Comparison of ENCODE assay signal across 8 mouse cellular contexts in the genomic region with DNA sequence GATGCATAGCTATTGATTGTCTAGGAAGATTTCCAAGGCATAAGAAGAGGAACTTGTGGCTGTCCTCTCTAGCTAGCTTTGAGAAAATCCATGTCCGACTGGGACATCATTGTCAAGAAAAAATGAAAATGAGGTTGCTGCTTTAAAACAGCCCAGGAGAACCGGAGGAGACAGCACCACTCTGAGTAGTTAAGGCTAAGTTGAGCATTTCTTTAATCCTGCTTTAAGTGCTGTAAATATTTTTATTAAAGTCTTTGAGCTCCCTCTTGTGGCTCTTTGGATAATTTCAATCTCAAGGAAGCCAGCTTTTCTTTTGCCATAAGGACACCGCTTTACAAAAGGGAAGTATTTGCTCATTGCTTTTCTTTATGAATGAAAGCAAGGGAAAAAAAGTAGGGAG.
DNase-seq lines count a peak whose midpoint lies in the region; ATAC-seq and TF ChIP-seq lines count a peak whose summit lies in the region.

No protein-coding gene starts in this region.

- TF ChIP-seq CTCF in gastrocnemius, adult 2 months (IDR thresholded peaks at IDR 0.05) = peak; percentile 73

- DNase-seq in gastrocnemius, adult 2 months = no peak
- DNase-seq in gastrocnemius, postnatal 36 days = no peak
- peak; percentile 23 for DNase-seq in ovary, postnatal 14 days (ENCODE audit: low spot score)
- DNase-seq in ovary, postnatal 10 days (ENCODE audit: low spot score) = no peak
- DNase-seq in embryo, embryonic 9.5 days (ENCODE audit: extremely low spot score) = peak; percentile 55
- no peak for DNase-seq in right cerebral cortex, postnatal 25 days
- DNase-seq in ovary, postnatal 36 days (ENCODE audit: low spot score) = no peak

- no peak overlapping the region for H3K27ac ChIP-seq in gastrocnemius, adult 2 months

- intact Hi-C loops in gastrocnemius, adult 2 months (cut with DNase I) = loop anchor here (1.0 kb wide), 1 partner anchor 243 kb away; no protein-coding TSS in a partner anchor
- intact Hi-C loops in gastrocnemius, postnatal 36 days (cut with DNase I) = loop anchor here (2.0 kb wide), 1 partner anchor 242 kb away; no protein-coding TSS in a partner anchor

- H3K4me3 ChIP-seq in gastrocnemius, adult 2 months = no peak overlapping the region

- peak; percentile 57; the same call in 1 of the 2 replicates for ATAC-seq in megakaryocyte-erythroid progenitor cell, adult 5-6 weeks (replicated peaks; ENCODE audit: low FRiP score, low TSS enrichment, poor library complexity, severe bottlenecking)

Comparison
In these comparisons a context has a peak if more than half of its experiments do, and no peak if none do; other contexts are left out.
1. DNase-seq: peak in ovary, postnatal 14 days (single experiment) and embryo, embryonic 9.5 days (single experiment); none in gastrocnemius, adult 2 months (single experiment), gastrocnemius, postnatal 36 days (0 of 2), ovary, postnatal 10 days (single experiment), right cerebral cortex, postnatal 25 days (single experiment) and ovary, postnatal 36 days (single experiment).